Mouse (Mus musculus): ENCODE data around the gene Zfp296.
A peak's percentile ranks its signal among the peaks of the same experiment; 100 is the strongest.

Zfp296 gene

DNA sequence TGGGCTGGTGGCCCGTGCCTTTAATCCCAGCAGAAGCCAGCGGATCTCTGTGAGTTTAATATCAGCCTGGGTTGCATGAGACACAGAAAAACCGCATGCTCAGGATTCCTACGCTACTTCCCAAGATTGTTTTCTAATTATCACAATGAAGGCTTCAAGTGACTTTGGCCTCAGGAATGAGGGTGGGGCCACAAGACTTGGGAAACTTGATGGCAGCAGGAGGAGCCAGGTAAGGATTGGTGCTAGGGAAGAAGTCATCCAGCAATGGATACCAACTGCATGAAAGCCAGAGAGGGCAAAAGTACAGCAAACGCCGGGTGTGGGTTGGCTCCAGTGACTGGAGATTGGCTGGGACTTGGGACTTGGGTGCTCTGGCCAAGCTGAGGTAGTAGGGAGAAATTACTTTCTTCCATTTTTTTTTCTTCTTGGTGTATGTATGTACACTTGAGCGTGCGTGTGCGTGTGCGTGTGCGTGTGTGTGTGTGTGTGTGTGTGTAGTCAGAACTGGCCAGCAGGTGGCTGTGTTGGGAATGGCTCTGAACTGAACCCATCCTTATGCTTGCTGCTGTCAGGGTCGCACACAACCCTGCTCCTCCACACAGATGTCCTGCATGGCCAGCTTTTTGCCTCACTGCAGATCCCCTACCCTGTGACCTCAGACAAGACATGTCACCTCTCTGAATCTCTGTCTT lies 32.7 kb downstream of the Zfp296 start:
- DNase-seq: no peak

DNA sequence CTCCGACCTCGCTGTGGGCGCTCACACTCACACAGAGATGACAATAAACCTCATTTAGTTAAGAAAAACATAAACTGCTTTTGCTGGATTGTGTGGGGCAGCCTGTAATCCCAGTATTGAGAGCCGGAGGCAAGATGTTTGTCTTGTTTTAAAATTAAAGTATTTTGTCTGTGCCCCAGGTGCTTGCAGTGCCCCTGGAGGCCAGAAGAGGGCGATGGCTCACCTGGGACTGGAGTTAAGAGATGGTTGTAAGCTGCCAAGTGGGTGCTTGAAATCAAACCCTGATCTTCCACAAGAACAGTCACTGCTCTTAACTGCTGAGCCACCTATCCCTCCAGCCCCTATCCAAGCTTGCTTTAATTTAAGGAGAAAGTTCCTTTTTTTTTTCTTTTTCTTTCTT lies 33.9 kb downstream of the Zfp296 start:
- DNase-seq: no peak

DNA sequence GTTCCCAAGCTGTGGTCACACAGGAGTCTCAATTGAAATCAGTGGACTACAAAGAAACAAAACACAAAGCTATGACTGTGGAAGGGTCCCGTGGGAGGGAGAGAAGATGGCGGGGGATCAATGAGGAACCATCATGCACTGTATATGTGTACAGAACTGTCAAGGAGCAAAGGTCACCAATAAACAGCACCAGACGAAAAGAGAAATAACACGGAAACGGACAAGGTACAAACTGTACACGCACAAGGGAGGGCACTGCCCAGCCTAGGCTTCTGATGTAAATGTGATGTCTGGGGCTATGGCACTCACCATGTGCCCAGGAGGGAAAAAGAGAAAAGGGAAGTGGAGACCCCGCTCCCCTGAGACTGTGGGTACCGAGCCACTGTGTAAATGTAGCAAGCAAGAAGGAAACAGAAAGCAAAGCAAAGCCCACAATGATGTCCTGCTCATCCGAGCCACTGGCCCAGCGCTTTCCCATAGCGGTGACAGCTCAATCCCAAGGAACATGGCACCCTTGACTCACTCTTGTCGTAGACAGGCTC lies 38.0 kb downstream of the Zfp296 start:
- DNase-seq: no peak

DNA sequence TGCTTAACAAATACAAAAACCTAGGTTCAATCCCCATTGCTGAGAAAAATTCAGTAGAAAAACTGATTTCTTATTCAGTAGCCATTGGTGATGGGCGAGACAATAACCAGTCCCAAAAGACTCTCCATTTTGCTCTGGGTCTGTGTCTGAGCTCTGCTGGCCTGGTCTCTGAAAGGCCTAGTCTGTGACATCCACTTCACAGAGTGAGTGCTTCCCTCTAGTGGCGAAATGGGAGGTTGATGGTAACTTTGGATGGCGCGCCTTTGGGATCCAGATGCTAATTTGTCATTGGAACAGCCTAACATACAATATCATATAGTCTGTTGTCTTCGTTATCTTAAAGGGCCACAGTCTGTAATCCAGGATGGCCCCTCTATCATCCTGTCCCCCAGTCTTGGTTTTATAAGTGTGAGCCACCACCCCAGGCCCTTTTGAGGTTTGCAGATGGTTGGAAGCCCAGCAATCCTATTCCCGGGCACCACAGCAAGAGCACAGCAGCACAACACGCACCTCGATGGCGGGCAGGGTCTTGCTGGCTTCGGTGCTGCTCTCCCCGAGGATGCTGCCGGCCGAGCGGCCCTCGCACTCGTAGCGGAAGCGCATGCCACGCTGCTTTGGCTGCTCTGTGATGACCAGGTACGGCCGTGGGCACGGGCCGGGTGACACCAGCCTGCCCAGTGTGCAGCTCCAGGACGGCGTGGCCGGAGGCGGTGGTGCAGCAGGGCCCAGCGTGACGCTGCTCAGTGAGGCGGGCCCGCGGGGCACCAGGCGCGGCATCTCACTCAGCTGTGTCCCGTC lies 42.1 kb downstream of the Zfp296 start:
- peak; percentile 65 for DNase-seq

DNA sequence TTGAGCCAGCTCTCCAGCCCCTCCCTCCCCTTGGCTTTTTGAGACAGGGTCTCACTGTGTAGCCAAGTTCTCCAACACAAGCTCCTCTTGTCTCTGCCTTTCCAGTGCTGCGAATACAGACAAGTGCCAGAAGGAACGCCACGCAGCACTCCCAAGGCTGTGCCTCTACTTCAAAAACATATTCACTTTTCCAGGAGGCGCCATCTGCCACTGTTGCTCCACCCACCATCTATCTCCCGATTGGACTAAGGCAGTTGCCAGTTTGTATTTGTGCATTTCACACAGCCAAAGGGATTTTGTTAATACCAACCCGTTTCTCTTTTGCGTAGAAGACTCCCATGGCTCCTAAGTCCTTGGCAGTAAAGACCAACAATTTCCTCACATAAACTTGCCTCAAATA lies 43.7 kb downstream of the Zfp296 start:
- no peak for DNase-seq

DNA sequence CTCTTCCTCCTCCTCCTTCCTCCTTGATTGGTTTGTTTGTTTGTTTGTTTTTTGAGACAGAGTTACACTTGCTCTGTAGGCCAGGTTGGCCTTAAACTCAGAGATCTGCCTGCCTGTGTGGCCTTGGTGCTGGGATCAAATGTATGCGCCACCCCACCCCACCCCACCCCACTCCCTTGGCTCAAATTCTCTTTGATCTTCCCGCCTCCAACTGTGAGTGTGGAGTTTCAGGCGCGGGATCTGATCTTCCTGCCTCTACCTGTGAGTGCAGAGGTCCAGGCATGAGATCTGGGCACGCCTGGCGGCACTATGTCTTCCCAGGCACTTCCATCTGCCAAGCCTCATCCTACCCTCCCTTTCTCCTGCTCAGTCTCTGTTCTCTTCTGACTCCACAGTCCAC lies 45.2 kb downstream of the Zfp296 start:
- no peak for DNase-seq

DNA sequence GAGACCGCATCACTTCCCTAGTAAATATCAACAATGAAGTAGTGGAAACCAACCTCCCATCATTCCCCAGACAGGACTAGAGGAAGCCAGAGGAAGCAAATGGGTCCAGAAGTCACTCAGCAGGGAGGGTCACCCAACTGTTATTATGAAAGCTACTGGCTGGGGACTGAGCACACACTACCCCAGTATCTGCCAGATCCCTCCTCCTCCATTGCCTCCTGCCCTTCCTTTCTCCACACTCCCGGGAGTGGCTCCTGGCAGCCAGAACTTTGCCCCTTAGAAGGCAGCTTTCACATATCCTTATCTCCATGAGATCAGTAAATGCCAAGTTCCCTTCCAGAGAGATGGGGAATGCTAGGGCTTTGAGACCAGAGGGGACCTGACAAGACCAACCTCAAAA lies 46.3 kb downstream of the Zfp296 start:
- DNase-seq: no peak

DNA sequence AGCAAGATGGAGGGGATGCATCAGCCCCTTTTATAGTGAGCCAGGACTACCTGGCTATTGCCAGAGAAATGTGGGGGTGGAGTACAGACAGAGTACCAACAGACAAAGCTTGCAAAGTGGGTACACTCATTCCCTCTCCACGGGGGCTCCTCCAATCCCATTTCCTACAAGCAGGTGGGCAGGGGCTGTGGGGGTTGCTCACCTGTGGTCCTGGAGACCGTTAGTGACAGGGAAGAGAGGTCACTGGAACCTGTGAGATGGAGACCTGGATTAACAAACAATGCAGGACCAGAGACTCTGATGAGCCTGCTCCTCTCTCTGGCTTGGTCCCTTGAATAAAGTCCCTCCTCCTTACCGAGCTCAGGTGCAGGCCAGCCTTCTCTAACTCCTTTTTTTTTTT lies 50.6 kb downstream of the Zfp296 start:
- no peak for DNase-seq

DNA sequence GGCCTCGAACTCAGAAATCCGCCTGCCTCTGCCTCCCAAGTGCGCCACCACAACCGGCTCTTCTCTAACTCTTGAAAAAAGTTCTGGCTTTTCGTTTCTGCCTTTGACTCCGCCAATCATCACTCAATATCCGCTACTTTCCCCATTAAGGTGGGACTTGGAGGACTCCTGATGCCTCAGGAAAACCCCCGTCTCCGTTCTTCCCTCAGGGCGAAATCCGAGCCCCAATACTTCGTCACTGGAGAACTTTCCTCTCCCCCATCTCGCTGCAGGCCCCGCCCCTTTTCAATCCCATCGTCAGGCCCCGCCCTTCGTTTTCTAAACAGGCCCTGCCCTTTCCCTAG lies 51.1 kb downstream of the Zfp296 start:
- DNase-seq: no peak

DNA sequence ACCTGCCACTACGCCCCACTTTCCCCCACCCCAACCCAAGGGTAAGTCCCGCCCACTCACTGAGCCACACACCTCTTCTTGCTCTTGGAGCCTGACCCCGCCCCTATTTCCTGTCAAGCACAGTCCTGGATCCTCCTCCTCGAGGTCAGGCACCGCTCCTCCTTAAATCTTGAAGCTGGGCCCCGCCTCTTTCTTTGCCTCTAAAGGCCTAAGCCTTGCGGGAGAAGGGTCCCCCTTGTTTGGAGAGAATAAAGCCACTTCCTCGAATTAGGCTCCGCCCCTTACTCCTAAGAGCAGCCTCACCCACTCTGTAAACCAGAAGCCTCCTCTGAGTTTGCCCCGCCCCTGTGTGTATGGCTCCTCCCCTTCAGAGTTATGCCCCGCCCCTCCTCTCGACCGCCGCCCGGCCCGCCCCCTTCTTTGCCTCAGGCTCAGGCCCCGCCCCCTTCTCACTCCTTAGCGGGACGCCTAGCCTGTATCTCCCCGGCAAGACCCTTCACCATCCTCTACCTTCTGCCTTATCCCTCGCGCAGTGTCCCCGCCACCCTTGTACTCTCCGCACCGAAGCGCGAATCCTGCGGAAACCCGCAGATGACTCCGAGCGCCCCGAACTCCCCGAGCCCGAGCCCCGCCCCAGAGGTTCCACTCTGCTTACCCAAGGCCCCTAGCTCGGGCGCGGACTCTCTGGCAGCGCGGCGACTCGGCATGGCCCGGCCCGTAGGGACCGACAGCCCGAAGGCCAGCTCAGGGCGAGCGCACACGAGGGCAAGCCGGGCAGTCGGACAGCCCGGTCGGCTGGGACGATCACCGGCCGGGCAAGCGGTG lies 51.7 kb downstream of the Zfp296 start:
- peak; percentile 95 for DNase-seq

DNA sequence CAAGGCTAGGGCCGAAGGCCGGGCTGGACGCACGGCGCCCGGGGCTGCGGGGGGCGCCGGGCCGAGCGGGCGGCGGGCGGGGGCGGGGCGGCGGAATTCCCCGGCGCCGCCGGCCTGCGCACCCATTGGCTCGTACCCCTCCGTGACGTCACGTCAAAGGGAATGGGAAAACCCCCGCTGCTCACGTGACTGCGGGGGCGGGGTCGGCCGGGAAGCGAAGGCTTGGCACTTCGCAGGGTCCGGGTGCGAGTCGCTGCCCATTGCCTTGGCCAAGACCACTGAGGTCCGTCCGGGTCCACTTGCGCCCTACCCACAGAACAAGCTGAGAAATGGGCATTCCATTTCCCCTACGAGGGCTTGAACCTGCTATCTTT lies 52.3 kb downstream of the Zfp296 start, which contains the start of gene Relb:
Gene Relb (minus strand): TSS at position 78 of the 374 bp plus-strand sequence.
- DNase-seq: peak; percentile 89
